Mouse (Mus musculus) kidney, embryonic 16.5 days (tissue): ENCODE results near the gene Agpat1. TPM values are rescaled to one million over a fixed set of nuclear protein-coding genes. Genes with fewer than 3 reads are reported as not detected.

ENCODE experiments used
- ATAC-seq: fragments of 200-750 bp; cut with Nextera tagmentation; 2 replicates; pipeline ENCODE4 v1.8.0; 2017; ENCODE audit warnings: moderate TSS enrichment; ENCODE audit not compliant: low FRiP score, low TSS enrichment
- H3K27ac ChIP-seq: fragments of 300-500 bp; sonication (generic); 2 replicates; pipeline ENCODE4 v1.5.1; 2014; ENCODE audit warnings: low read length
- H3K27me3 ChIP-seq: fragments of 300-500 bp; sonication (generic); 2 replicates; pipeline ENCODE4 v1.6.1; 2014; ENCODE audit warnings: low read length, control low read depth, mixed read lengths; ENCODE audit not compliant: insufficient read depth
- H3K36me3 ChIP-seq: fragments of 300-500 bp; sonication (generic); 2 replicates; pipeline ENCODE4 v1.6.1; 2014; ENCODE audit warnings: low read length, control low read depth, mixed read lengths; ENCODE audit not compliant: insufficient read depth
- H3K4me1 ChIP-seq: fragments of 300-500 bp; sonication (generic); 2 replicates; pipeline ENCODE4 v1.6.1; 2014; ENCODE audit warnings: low read length, control low read depth, mixed read lengths; ENCODE audit not compliant: insufficient read depth
- H3K4me2 ChIP-seq: fragments of 300-500 bp; sonication (generic); replicated peaks from 2 replicates; pipeline ENCODE4 v1.6.1; 2014; ENCODE audit warnings: low read depth, low read length
- H3K4me3 ChIP-seq: fragments of 300-500 bp; sonication (generic); 2 replicates; pipeline ENCODE4 v1.5.1; 2014; ENCODE audit warnings: mild to moderate bottlenecking, low read length
- H3K9ac ChIP-seq: fragments of 300-500 bp; sonication (generic); replicated peaks from 2 replicates; pipeline ENCODE4 v1.6.1; 2014; ENCODE audit warnings: low read length
- H3K9me3 ChIP-seq: fragments of 300-500 bp; sonication (generic); 2 replicates; pipeline ENCODE4 v1.6.1; 2016; ENCODE audit warnings: low read length, control low read depth
- WGBS: fragments of 180-500 bp; shearing (Covaris S2); extraction: QIAGEN DNeasy Blood & Tissue Kit; methylation state at CpG from one replicate; pipeline ENCODE4 v1.1.7; 2014; 5-methylcytosine and 5-hydroxymethylcytosine counted together
- polyA plus RNA-seq: library from polyadenylated mRNA; unstranded; fragments of >200 nt; fragmentation: Nextera tagmentation; extraction: Ambion mirVana; gene quantifications from 2 replicates; pipeline ENCODE4 v1.2.1, GENCODE M21; 2015

The Agpat1 gene
- polyA plus RNA-seq, 1 experiment from 2014 or later, result 81.8 TPM

DNA sequence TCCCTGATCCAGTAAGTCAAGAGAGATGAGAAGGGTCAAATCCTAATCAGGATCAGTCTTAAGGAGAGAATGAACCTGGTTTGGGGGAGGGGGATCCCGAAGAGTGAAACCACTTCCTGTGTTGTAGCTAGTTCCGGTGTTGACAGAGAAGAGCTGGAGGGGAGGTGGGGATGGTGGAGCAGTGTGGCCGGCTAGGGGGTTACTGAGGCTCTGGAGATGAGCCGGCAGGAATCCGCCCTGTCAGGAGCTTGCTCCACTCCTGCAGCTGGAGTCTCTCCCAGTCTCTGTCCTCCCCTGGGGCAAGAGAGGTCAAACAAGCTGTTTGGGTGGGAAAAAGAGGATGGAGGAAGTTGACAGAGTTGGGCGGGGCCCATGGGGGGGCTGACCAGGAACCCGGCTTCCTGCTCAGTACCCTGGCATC lies 14.4 kb upstream of the Agpat1 start, which contains the start of gene Gpsm3:
TSS of gene Gpsm3 (plus strand) at position 126 of the 421 bp plus-strand sequence.
- Histone ChIP-seq H3K36me3 (peaks cover 4% of the 10 kb centered on the region; the same call in 1 of the 2 replicates), H3K4me1 (peaks cover 63% of the 10 kb centered on the region), H3K9me3 (no peaks in the 10 kb centered on the region), H3K9ac (peak within 1 kb of the TSS; percentile 99), H3K4me3 (peak within 1 kb of the TSS; percentile 20), H3K27ac (peak within 1 kb of the TSS; percentile 100), H3K4me2 (peak within 1 kb of the TSS; percentile 95), H3K27me3 (no peaks in the 10 kb centered on the region)
- no peak for ATAC-seq
- 6% methylated on average over 5 of the region's 7 CpGs for WGBS

DNA sequence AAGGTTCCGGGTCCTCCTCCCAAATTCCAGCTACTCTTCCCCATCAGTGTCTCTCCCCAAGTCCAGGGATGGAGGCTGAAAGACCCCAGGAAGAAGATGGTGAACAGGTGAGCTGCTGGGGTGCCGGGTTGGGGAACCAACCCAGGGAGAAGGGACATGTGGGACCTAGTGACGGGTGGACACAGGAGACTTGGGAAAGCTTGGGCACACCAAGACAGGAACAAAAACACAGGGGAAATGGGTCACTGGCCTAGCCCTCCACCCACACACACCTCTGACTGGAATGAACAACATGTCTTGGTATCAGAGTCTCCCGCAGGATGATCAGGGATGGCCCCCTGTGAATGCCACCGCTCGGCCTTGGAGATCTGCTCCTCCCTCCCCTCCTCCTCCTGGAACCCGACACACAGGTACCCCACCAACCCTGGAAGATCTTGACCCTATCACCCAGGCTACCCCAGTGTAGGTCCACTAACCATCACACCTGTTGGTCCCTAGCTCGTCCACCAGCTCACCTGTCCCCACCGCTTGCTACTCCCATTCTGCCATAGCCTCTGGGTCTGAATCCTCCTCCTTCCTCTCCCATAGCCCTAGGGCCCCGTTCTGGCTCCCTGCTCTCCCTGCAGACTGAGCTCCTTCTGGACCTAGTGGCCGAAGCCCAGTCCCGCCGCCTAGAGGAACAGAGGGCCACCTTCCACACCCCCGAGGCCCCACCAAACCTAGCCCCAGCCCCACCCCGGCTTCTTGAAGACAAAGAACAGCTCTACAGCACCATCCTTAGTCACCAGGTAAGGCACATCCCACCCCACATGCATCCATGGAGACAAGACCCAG lies 13.7 kb upstream of the Agpat1 start:
- 45% methylated on average over 15 of the region's 15 CpGs for WGBS
- H3K36me3 ChIP-seq, result peaks cover 10% of the 10 kb centered on the region
- peak overlapping the region; percentile 99 for H3K9ac ChIP-seq
- peak overlapping the region; percentile 95 for H3K4me2 ChIP-seq
- no peak for ATAC-seq
- H3K9me3 ChIP-seq, result no peaks in the 10 kb centered on the region
- peaks cover 70% of the 10 kb centered on the region for H3K4me1 ChIP-seq
- peak overlapping the region; percentile 20 for H3K4me3 ChIP-seq
- peak overlapping the region; percentile 100 for H3K27ac ChIP-seq
- no peaks in the 10 kb centered on the region for H3K27me3 ChIP-seq

DNA sequence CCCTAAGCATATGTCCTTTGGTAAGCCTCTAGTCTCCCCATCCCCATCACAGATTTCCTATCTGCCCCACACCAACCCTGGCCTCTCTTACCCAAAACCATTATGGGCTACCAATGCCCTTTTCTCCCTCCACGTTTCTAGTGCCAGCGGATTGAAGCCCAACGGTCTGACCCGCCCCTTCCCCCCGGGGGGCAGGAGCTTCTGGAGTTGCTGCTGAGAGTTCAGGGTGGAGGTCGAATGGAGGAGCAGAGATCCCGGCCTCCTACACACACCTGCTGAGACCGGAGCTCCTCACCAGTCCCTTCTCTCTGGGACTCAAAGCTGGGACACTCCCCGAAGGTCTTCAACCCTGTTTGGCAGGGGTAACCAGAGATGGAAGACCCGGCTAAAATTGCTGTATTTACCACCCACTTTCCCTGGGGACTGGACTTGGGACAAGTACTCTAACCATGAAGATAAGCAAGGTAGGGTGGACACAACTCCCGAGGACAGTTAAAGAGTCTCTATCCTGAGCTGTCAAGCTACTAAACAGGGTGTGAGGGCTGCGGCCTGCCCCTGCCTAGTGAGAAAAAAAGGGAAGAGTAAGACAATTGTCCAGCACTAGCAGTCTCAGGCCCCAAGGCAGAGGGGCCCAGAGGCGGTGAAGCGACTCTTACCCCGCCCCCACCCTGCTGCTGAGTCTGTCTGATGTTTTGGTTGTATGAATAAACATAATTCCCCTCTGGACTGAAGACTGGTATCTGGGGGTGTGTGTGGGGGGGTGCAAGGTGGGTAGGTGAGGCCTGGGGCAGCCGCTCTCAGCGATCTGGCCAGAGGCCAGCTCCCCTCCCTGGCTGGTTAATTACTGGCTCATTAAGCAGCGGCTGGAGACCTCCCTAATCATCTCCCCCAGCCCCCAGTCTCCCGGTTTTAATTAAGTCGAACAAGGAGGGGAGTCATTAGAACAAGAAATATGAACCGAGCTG lies 12.8 kb upstream of the Agpat1 start, which contains the start of gene Pbx2:
TSS of gene Pbx2 (plus strand) at position 238 of the 965 bp plus-strand sequence.
- Histone ChIP-seq H3K4me2 (peak within 1 kb of the TSS; percentile 95), H3K36me3 (peaks cover 19% of the 10 kb centered on the region), H3K9ac (peak within 1 kb of the TSS; percentile 99), H3K9me3 (no peaks in the 10 kb centered on the region), H3K4me1 (peaks cover 74% of the 10 kb centered on the region), H3K27me3 (no peaks in the 10 kb centered on the region), H3K4me3 (peak within 1 kb of the TSS; percentile 88), H3K27ac (peak within 1 kb of the TSS; percentile 100)
- peak; percentile 52 for ATAC-seq
- WGBS, result 4% methylated on average over 21 of the region's 21 CpGs

DNA sequence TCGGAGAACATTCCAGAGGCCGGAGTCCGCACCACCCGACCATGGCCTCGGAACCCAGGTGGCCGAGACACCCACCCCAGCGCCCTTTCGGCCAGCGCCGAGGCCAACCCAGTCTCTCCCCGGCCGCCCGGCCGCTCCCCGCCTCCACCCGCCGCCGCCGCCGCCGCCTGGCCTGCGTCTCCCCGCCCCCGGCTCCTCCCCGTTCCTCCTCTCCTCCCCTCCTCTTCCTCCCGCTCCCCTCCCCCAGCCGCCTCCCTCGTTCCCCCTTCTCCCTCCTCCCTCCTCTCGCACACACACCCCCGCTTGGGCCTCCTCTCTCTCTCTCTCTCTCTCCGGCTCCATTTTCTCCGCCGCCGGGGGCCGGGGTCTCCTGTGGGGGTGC lies 12.1 kb upstream of the Agpat1 start:
- no peaks in the 10 kb centered on the region for H3K27me3 ChIP-seq
- H3K4me3 ChIP-seq, result peak overlapping the region; percentile 88
- WGBS, result 0% methylated on average over 26 of the region's 35 CpGs
- peak overlapping the region; percentile 99 for H3K9ac ChIP-seq
- peak; percentile 73 for ATAC-seq
- H3K9me3 ChIP-seq, result no peaks in the 10 kb centered on the region
- H3K4me1 ChIP-seq, result peaks cover 77% of the 10 kb centered on the region
- peak overlapping the region; percentile 100 for H3K27ac ChIP-seq
- H3K36me3 ChIP-seq, result peaks cover 19% of the 10 kb centered on the region
- H3K4me2 ChIP-seq, result peak overlapping the region; percentile 95

DNA sequence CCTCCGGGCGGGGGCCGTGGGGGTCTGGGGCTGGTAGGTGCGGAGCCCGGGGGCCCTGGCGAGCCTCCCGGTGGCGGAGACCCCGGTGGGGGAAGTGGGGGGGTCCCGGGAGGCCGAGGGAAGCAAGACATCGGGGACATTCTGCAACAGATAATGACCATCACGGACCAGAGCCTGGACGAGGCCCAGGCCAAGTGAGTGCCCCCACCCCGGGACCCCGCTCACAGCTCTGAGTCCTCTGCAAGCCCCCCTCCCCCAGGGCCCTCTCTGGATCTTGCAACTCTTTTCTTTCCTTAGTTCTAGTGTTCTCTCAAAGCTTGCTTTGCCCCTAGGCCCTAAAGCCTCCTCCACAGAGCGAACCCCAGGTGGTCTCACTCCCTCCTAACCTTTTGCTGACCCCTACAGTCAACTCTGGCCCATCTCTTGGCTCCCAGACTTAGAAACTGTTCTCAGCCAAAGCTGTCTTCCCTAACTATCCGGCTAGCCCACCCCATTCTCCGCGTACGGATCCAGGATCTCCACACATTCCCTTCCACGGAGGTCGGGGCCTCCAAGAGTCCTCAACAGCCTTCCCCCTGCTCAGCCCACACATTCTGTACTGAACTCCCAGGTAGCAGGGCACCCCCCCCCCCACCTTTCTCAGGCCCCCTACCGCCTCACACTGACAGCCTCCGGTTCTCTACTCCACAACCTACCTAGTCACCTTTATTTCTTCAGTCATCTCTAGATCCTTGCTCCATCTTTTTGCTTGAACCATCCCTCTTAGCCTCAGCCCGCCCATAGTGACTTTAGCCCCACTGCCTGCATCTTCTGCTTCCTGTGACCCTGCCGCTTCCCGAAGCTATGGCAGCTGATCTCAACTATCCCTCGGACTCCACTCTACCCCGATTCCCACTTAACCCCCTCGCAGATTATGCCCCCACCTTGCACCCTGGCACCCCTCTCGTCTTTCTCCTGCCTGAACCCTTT lies 11.2 kb upstream of the Agpat1 start:
- under 1% methylated on average over 24 of the region's 32 CpGs for WGBS
- peak overlapping the region; percentile 88 for H3K4me3 ChIP-seq
- ATAC-seq, result peak; percentile 2; the same call in 1 of the 2 replicates

DNA sequence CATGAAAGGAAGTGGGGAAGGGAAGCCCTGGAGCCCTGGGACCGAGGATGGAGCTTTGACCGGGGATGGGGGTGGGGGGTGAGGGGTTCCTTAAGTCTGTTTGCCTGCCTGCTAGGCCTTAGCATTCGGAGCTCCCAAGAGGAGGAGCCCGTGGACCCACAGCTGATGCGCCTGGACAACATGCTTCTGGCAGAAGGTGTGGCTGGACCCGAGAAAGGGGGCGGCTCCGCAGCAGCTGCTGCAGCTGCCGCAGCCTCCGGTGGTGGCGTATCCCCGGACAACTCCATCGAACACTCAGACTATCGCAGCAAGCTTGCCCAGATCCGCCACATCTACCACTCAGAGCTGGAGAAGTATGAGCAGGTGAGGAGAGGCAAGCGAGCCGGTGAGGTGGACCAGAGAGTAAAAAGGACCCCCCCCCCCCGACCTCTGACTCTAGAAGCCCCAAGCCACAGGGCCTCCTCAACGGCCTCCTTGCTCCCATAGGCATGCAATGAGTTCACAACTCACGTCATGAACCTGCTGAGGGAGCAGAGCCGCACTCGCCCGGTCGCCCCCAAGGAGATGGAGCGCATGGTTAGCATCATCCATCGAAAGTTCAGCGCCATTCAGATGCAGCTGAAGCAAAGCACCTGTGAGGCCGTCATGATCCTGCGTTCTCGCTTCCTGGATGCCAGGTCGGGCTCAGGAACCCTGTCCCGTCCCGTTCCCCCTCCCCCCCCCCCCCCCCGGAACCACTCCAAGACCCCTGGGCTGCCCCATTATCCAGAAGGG lies 10.1 kb upstream of the Agpat1 start:
- Histone ChIP-seq H3K9me3 (no peaks in the 10 kb centered on the region), H3K4me1 (peaks cover 81% of the 10 kb centered on the region), H3K27ac (peak overlapping the region; percentile 100), H3K4me3 (peak overlapping the region; percentile 88), H3K36me3 (peaks cover 19% of the 10 kb centered on the region), H3K27me3 (no peaks in the 10 kb centered on the region), H3K9ac (peak overlapping the region; percentile 99), H3K4me2 (peak overlapping the region; percentile 95)
- WGBS, result 30% methylated on average over 33 of the region's 34 CpGs
- no peak for ATAC-seq

More for the DNA sequence above, 11.2 kb upstream of the Agpat1 start:
- H3K36me3 ChIP-seq, result peaks cover 19% of the 10 kb centered on the region
- H3K27ac ChIP-seq, result peak overlapping the region; percentile 100
- peak overlapping the region; percentile 95 for H3K4me2 ChIP-seq
- no peaks in the 10 kb centered on the region for H3K9me3 ChIP-seq
- peaks cover 84% of the 10 kb centered on the region for H3K4me1 ChIP-seq
- no peaks in the 10 kb centered on the region for H3K27me3 ChIP-seq
- H3K9ac ChIP-seq, result peak overlapping the region; percentile 99

DNA sequence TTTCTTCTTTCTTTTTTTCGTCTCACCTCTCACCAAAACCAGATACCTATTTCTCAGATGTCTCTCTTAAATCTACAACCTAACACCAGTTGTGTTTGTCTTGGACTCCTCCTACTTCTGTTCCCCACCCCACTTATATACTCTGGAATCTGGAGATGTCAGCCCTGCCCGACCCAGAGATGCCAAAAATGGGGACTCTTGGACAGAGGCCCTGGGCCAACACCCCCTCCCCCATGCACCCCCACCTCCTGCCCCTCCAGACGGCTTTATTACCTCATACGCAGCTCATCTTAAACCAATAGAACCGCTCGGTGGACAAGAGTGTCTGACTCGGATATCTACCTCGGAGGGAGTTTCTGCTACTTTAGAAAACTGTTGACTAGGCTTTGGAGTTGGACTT lies 8.0 kb upstream of the Agpat1 start:
- Histone ChIP-seq H3K4me2 (peak overlapping the region; percentile 95; the same call in 1 of the 2 replicates), H3K36me3 (peaks cover 28% of the 10 kb centered on the region), H3K4me3 (no peak overlapping the region), H3K27me3 (no peaks in the 10 kb centered on the region), H3K27ac (no peak overlapping the region; the same call in 1 of the 2 replicates), H3K4me1 (peaks cover 62% of the 10 kb centered on the region), H3K9ac (no peak overlapping the region; the same call in 1 of the 2 replicates), H3K9me3 (no peaks in the 10 kb centered on the region)
- ATAC-seq, result no peak
- WGBS, result 45% methylated on average over 8 of the region's 8 CpGs

DNA sequence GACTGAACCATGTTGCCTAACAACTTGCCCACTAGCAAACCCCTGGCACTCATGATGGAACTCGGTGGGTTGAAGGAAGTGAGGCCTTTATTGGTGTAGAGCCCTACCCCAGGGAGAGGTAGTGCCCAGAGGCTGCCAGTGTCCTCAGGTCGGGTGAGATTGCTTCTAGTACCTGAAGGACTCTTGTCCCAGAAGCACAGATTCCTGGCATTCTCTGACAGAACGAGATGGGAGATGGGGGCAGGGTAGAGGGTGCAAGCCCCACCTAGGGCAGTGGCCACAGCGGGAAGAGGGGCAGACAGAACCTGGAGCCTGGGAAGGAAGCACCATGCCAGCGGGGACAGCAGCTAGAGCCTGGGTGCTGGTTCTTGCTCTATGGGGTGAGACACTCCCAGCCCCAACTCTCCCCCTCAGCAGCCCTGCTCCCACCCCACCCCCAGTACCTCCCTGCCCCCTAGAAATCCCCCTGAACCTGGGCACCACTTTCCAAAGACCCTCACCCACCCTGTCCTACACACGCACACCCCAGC lies 6.4 kb upstream of the Agpat1 start, which contains the start of gene Ager:
TSS of gene Ager (plus strand) at position 297 of the 530 bp plus-strand sequence.
- peak within 1 kb of the TSS; percentile 10; the same call in 1 of the 2 replicates for H3K4me2 ChIP-seq
- peaks cover 64% of the 10 kb centered on the region for H3K4me1 ChIP-seq
- H3K36me3 ChIP-seq, result peaks cover 33% of the 10 kb centered on the region
- H3K27ac ChIP-seq, result peak within 1 kb of the TSS; percentile 74
- ATAC-seq, result no peak
- H3K9ac ChIP-seq, result peak within 1 kb of the TSS; percentile 56
- WGBS, result 26% methylated on average over 5 of the region's 6 CpGs
- H3K4me3 ChIP-seq, result no peak within 1 kb of the TSS
- no peaks in the 10 kb centered on the region for H3K27me3 ChIP-seq
- no peaks in the 10 kb centered on the region for H3K9me3 ChIP-seq
